Mouse (Mus musculus): ENCODE data around the gene Prss22.

DNA sequence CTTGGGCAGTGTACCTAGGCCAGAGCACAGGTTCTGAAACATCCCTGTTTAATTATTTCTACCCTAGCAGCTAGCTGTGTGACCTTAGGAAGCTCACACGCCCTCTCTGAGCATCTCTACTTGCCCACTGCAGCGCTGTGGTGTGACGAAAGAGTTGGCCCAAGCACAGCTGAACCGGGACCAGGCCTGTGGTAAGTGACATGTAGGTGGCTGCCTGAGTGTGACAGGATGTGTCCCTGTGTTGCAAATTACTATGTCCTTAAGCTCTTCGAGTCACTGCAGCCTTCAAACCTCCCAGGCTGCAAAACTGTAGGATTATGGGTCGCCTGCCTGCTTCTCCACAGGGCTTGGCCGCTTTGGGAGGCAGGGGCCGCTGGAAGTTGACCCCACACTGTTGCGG lies 26.6 kb downstream of the Prss22 start:
- TF ChIP-seq CTCF (IDR thresholded peaks at IDR 0.05; ENCODE audit: insufficient read depth, low read length), result no peak
- TF ChIP-seq POLR2A (IDR thresholded peaks at IDR 0.05; ENCODE audit: borderline replicate concordance, extremely low read depth, low read depth, low read length), result no peak
